Mouse (Mus musculus): ENCODE measurements around the gene Pla2g12b.
"Not testable (repeated sequence)": the region's sequence is repeated elsewhere in the genome, so short reads cannot be mapped to it uniquely, and the experiment has no call there.

- TF ChIP-seq POLR2A (IDR thresholded peaks at IDR 0.05; ENCODE audit: insufficient read depth, low read length); EP300 (IDR thresholded peaks at IDR 0.05; ENCODE audit: insufficient read depth, low read depth, low read length): not testable (repeated sequence)
Measured at GRCm38 (mm10) chr10:59381563-59381962, 21.9 kb upstream of the Pla2g12b start.

Data from ES-Bruce4 (cell line).